Mouse (Mus musculus): ENCODE measurements around the gene Mmp19. TPM values are rescaled to one million over a fixed set of nuclear protein-coding genes. Genes with fewer than 3 reads are reported as not detected.

Mmp19 gene
- total RNA-seq, 2 experiments from 2014 or later: 3.5 to 4.0 TPM

DNA sequence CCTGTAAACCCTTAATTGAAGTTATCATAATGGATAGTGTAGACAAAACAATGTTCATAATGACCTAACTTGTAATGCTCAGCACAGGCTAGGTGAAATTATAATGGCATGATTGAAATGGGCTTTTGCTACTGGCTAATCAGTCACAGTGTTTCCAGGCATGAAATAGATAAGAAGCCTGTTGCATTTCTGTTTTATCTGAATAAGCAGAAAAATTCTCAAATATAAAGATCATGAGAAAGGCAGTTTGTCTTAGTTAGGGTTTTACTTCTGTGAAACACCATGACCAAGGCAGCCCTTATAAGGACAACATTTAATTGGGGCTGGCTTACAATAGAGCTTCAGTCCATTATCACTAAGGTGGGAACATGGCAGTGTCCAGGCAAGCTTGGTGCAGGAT, 49.9 kb downstream of the Mmp19 start:
- intact Hi-C loops (cut with DNase I): loop anchor here (5.0 kb wide), 1 partner anchor 137 kb away; no protein-coding TSS in a partner anchor
- no peak for DNase-seq

DNA sequence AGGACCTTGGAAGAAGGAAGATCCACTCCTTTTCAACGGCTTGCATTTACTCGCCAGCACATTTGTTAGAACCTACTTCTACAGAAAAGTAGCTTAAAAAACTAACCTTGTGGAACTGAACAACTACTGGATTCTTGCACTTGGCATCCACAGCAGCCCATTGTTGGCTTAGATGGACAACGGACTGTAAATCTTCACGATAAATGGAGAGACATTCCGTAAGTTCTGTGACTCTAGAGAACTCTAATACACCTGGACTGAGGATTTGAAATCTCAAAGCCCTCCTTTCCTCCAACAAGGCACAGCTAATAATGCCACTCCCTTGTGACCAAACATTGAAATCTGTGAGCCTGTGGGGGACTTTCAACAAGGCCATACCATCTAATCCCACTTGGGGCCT, 52.5 kb downstream of the Mmp19 start:
- intact Hi-C loops (cut with DNase I): loop anchor here (5.0 kb wide), 1 partner anchor 134 kb away; no protein-coding TSS in a partner anchor
- no peak for DNase-seq

DNA sequence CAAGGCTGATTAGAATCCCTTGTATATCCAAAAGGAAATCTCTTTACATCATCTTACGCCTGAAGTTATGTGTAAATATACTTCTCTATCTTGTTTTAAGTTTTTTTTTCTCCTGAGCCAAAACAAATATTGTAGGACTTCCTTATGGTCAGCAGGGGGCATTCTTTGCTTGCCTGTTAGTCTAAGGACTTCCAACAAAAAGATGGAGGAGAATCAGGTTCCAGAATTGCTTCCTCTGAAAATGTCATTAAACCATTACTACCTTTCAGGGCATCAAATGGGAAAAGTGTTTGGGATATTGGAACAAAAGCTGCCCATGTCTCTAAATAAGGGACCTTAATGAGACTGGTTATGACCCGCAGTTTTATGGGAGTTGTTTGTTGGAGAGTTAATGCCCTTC, 54.8 kb downstream of the Mmp19 start:
- intact Hi-C loops (cut with DNase I): loop anchor here (1.0 kb wide), 1 partner anchor 50 kb away; no protein-coding TSS in a partner anchor
- DNase-seq: no peak

DNA sequence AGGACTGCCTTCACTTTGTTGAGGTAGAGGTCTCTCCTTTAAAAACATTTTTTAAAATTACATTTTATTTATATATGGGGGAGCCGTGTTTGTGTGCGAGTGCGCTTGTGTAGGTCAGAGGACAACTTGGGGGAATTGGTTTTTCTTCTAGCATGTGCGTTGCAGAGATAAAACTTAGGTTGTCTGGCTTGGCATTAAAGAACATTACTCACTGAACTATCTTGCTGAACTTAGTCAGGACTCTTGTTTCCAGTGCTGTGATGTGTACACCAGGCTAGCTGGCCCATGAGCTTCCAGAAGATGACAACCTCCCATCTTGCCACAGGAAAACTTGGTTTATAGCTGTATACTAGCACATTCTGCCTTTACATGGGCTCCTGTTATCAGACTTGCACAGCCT, 56.0 kb downstream of the Mmp19 start:
- intact Hi-C loops (cut with DNase I): no loop called here
- DNase-seq: no peak

DNA sequence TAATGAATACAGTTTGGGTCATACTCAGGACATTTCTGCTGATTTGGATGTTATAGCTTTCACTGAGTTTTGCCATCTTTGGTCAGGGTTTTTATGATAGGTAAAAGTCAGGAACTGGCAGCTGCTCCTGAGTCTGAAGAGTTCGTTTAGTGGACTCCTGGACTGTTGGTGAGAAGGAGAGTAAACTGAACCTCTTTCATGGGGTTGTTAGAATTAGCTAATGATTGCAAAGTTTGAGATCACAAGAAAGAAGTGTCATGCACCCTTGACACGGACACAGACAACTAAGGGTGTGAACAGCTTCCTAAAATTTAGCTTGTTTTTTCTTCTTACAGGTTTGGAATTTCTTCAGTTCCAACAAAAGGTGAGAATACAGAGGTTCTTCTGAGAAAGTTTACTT, 57.7 kb downstream of the Mmp19 start:
- intact Hi-C loops (cut with DNase I): no loop called here
- DNase-seq: no peak

DNA sequence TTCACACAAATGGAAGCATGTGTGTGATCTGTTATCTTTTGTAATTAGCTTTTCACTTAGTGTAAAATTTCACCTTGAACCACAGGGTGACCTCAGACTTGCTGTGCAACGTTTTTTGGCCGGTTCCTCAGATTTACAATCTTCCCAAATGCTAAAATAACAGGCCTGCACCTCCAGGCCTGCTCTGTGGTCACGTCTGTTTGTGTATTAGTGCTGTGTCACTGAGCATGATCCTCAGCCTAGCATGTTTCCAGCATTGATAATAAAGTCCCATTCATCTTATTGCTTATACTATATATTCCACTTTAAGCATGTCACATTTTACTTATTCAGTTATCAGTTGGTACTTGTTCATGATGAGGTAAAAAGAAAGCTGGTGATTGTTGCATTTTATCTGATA, 59.6 kb downstream of the Mmp19 start:
- no peak for DNase-seq
- intact Hi-C loops (cut with DNase I): no loop called here

Other genes with a start within 250 kb of the Mmp19 start
- gene Zc3h10, start 243.1 kb upstream of the Mmp19 start, total RNA-seq (2021): 1 to 10 TPM; 7.2 to 8.8 TPM
- 1,000 to 10,000 TPM; 1,509 to 1,535 TPM for gene Rpl41, start 241.6 kb upstream of the Mmp19 start, total RNA-seq (2021)
- gene Pa2g4, start 224.9 kb upstream of the Mmp19 start, total RNA-seq (2021): 10 to 100 TPM; 43.4 to 50.5 TPM
- gene Erbb3, start 201.3 kb upstream of the Mmp19 start, total RNA-seq (2021): 1 to 10 TPM; 8.9 to 9.2 TPM
- 100 to 1,000 TPM; 246 to 289 TPM for gene Rps26, start 164.2 kb upstream of the Mmp19 start, total RNA-seq (2021)
- gene Ikzf4, start 144.9 kb upstream of the Mmp19 start, total RNA-seq (2021): under 1 TPM; 0.62 to 0.69 TPM
- gene Suox, start 116.8 kb upstream of the Mmp19 start, total RNA-seq (2021): 10 to 100 TPM; 23.7 to 27.0 TPM
- gene Rab5b, start 94.6 kb upstream of the Mmp19 start, total RNA-seq (2021): 10 to 100 TPM; 80.8 to 81.1 TPM
- under 1 TPM; 0.46 to 0.50 TPM for gene Pmel, start 86.7 kb upstream of the Mmp19 start, total RNA-seq (2021)
- gene Cdk2, start 85.9 kb upstream of the Mmp19 start, total RNA-seq (2021): 10 to 100 TPM; 13.8 to 13.9 TPM
- 10 to 100 TPM; 11.5 to 12.8 TPM for gene Dgka, start 46.1 kb upstream of the Mmp19 start, total RNA-seq (2021)
- 1 to 10 TPM; 7.8 to 9.7 TPM for gene Pym1, start 43.0 kb upstream of the Mmp19 start, total RNA-seq (2021)
- 10 to 100 TPM; 32.8 to 36.4 TPM for gene Dnajc14, start 13.2 kb downstream of the Mmp19 start, total RNA-seq (2021)
- 1 to 10 TPM; 6.8 to 7.0 TPM for gene Tmem198b, start 13.5 kb downstream of the Mmp19 start, total RNA-seq (2021)
- gene Sarnp, start 26.4 kb downstream of the Mmp19 start, total RNA-seq (2021): 10 to 100 TPM; 38.0 to 39.1 TPM
- gene Ormdl2, start 30.7 kb downstream of the Mmp19 start, total RNA-seq (2021): 1 to 10 TPM; 7.9 to 8.0 TPM
- gene Gdf11, start 100.8 kb downstream of the Mmp19 start, total RNA-seq (2021): 1 to 10 TPM; 1.9 to 2.8 TPM
- gene Cd63, start 110.1 kb downstream of the Mmp19 start, total RNA-seq (2021): 100 to 1,000 TPM; 117 to 143 TPM
- 1 to 10 TPM; 6.4 to 7.5 TPM for gene Rdh5, start 132.0 kb downstream of the Mmp19 start, total RNA-seq (2021)
- 100 to 1,000 TPM; 184 to 206 TPM for gene Bloc1s1, start 133.1 kb downstream of the Mmp19 start, total RNA-seq (2021)
- 100 to 1,000 TPM; 160 to 167 TPM for gene Itga7, start 142.9 kb downstream of the Mmp19 start, total RNA-seq (2021)
- not detected for gene Mettl7b, start 170.1 kb downstream of the Mmp19 start, total RNA-seq (2021)
- not detected for gene Olfr9, start 198.5 kb downstream of the Mmp19 start, total RNA-seq (2021)
- not detected for gene Olfr763, start 219.9 kb downstream of the Mmp19 start, total RNA-seq (2021)
- gene Olfr764-ps1, start 249.0 kb downstream of the Mmp19 start, total RNA-seq (2021): not detected